Mouse (Mus musculus) kidney, postnatal 0 days (tissue): Measurements from ENCODE around the gene 4931406P16Rik. TPM values are rescaled to one million over a fixed set of nuclear protein-coding genes. Genes with fewer than 3 reads are reported as not detected.
"Not testable (repeated sequence)": the region's sequence is repeated elsewhere in the genome, so short reads cannot be mapped to it uniquely, and the experiment has no call there.

Source experiments
- ATAC-seq: fragments of 200-750 bp; cut with Nextera tagmentation; replicated peaks from 2 replicates; pipeline ENCODE4 v1.8.0; 2017; ENCODE audit warnings: low read depth, moderate number of reproducible peaks, moderate TSS enrichment, moderate library complexity; ENCODE audit not compliant: low FRiP score
- DNase-seq: peaks from one replicate; pipeline ENCODE4 v3.0.0-alpha.2; 2016; ENCODE audit warnings: low spot score
- H3K27ac ChIP-seq: fragments of 300-500 bp; sonication (generic); 2 replicates; pipeline ENCODE4 v1.5.1; 2014; ENCODE audit warnings: mild to moderate bottlenecking
- H3K27me3 ChIP-seq: fragments of 300-500 bp; sonication (generic); 2 replicates; pipeline ENCODE4 v1.6.1; 2014; ENCODE audit warnings: low read length, mixed read lengths; ENCODE audit not compliant: insufficient read depth
- H3K36me3 ChIP-seq: fragments of 300-500 bp; sonication (generic); 2 replicates; pipeline ENCODE4 v1.6.1; 2014; ENCODE audit warnings: low read length, mixed read lengths; ENCODE audit not compliant: insufficient read depth
- H3K4me1 ChIP-seq: fragments of 300-500 bp; sonication (generic); replicated peaks from 2 replicates; pipeline ENCODE4 v1.6.1; 2014; ENCODE audit warnings: antibody characterized with exemption, low read length, mixed read lengths; ENCODE audit not compliant: insufficient read depth
- H3K4me2 ChIP-seq: fragments of 300-500 bp; sonication (generic); 2 replicates; pipeline ENCODE4 v1.6.1; 2014; ENCODE audit warnings: mild to moderate bottlenecking, low read length, moderate library complexity, mixed read lengths
- H3K4me3 ChIP-seq: fragments of 300-500 bp; sonication (generic); replicated peaks from 2 replicates; pipeline ENCODE4 v1.5.1; 2014; ENCODE audit warnings: low read depth, low read length
- H3K9ac ChIP-seq: fragments of 300-500 bp; sonication (generic); 2 replicates; pipeline ENCODE4 v1.6.1; 2014; ENCODE audit warnings: low read depth, low read length
- H3K9me3 ChIP-seq: fragments of 300-500 bp; sonication (generic); replicated peaks from 2 replicates; pipeline ENCODE4 v1.6.1; 2016; ENCODE audit warnings: low read length, inconsistent platforms, mixed read lengths
- CTCF ChIP-seq: IDR thresholded peaks from 2 replicates; pipeline ENCODE4 v1.5.1; 2016; ENCODE audit warnings: antibody characterized with exemption, low read depth, mild to moderate bottlenecking, moderate library complexity
- WGBS: fragments of 180-500 bp; shearing (Covaris S2); extraction: QIAGEN DNeasy Blood & Tissue Kit; methylation state at CpG from one replicate; pipeline ENCODE4 v1.1.7; 2014; 5-methylcytosine and 5-hydroxymethylcytosine counted together
- polyA plus RNA-seq: library from polyadenylated mRNA; unstranded; fragments of >200 nt; fragmentation: Nextera tagmentation; extraction: Ambion mirVana; gene quantifications from 2 replicates; pipeline ENCODE4 v1.2.1, GENCODE M21; 2015

The 4931406P16Rik gene
- polyA plus RNA-seq, 1 experiment from 2014 or later: 41.2 TPM

GRCm38 (mm10) chr7:34342040-34342793 lies 28.9 kb upstream of the 4931406P16Rik start:
- ATAC-seq (no peak), DNase-seq (no peak)
- H3K9me3 ChIP-seq: no peaks in the 10 kb centered on the region
- no peaks in the 10 kb centered on the region for H3K4me1 ChIP-seq
- no peak for TF ChIP-seq CTCF
- no peak overlapping the region for H3K4me2 ChIP-seq
- no peak overlapping the region for H3K4me3 ChIP-seq
- 69% methylated on average over 10 of the region's 10 CpGs for WGBS
- no peak overlapping the region for H3K27ac ChIP-seq
- no peak overlapping the region for H3K9ac ChIP-seq
- H3K36me3 ChIP-seq: peaks cover 51% of the 10 kb centered on the region
- no peaks in the 10 kb centered on the region for H3K27me3 ChIP-seq

- H3K9me3 ChIP-seq: no peaks in the 10 kb centered on the region
- TF ChIP-seq CTCF: no peak
- H3K27ac ChIP-seq: no peak overlapping the region
- peaks cover 42% of the 10 kb centered on the region for H3K36me3 ChIP-seq
- H3K27me3 ChIP-seq: no peaks in the 10 kb centered on the region
- H3K9ac ChIP-seq: no peak overlapping the region
- H3K4me3 ChIP-seq: no peak overlapping the region
- no peak overlapping the region for H3K4me2 ChIP-seq
- ATAC-seq (no peak), DNase-seq (no peak)
- H3K4me1 ChIP-seq: no peaks in the 10 kb centered on the region
- 85% methylated on average over 5 of the region's 5 CpGs for whole genome bisulfite sequencing
Measured at GRCm38 (mm10) chr7:34340841-34341240, 27.5 kb upstream of the 4931406P16Rik start.

- H3K27ac ChIP-seq: no peak overlapping the region
- H3K4me3 ChIP-seq: no peak overlapping the region
- peaks cover 30% of the 10 kb centered on the region for H3K36me3 ChIP-seq
- no peaks in the 10 kb centered on the region for H3K9me3 ChIP-seq
- ATAC-seq: no peak
- no peak for DNase-seq
- no peaks in the 10 kb centered on the region for H3K27me3 ChIP-seq
- TF ChIP-seq CTCF: no peak
- no peak overlapping the region for H3K4me2 ChIP-seq
- no peaks in the 10 kb centered on the region for H3K4me1 ChIP-seq
- WGBS: 71% methylated on average over 5 of the region's 5 CpGs
- no peak overlapping the region for H3K9ac ChIP-seq
Measured at GRCm38 (mm10) chr7:34339164-34339489, 25.8 kb upstream of the 4931406P16Rik start.

- H3K4me2 ChIP-seq: no peak overlapping the region
- H3K4me1 ChIP-seq: no peaks in the 10 kb centered on the region
- no peaks in the 10 kb centered on the region for H3K9me3 ChIP-seq
- H3K27ac ChIP-seq: no peak overlapping the region
- no peaks in the 10 kb centered on the region for H3K27me3 ChIP-seq
- ATAC-seq (0 out of 2 replicates have a peak, but pooled peaks have one; percentile 22), DNase-seq (peak; percentile 65)
- no peak overlapping the region for H3K4me3 ChIP-seq
- no peak for TF ChIP-seq CTCF
- WGBS: 36% methylated on average over 9 of the region's 9 CpGs
- H3K9ac ChIP-seq: no peak overlapping the region
- peaks cover 26% of the 10 kb centered on the region for H3K36me3 ChIP-seq
Measured at GRCm38 (mm10) chr7:34338445-34339163, 25.3 kb upstream of the 4931406P16Rik start.

- no peak overlapping the region for H3K9ac ChIP-seq
- 89% methylated on average over 2 of the region's 2 CpGs for WGBS
- DNase-seq (no peak), ATAC-seq (no peak)
- H3K4me1 ChIP-seq: no peaks in the 10 kb centered on the region
- peaks cover 15% of the 10 kb centered on the region for H3K36me3 ChIP-seq
- no peaks in the 10 kb centered on the region for H3K9me3 ChIP-seq
- H3K27ac ChIP-seq: no peak overlapping the region
- H3K4me2 ChIP-seq: no peak overlapping the region
- no peaks in the 10 kb centered on the region for H3K27me3 ChIP-seq
- TF ChIP-seq CTCF: no peak
- no peak overlapping the region for H3K4me3 ChIP-seq
Measured at GRCm38 (mm10) chr7:34337268-34337667, 23.9 kb upstream of the 4931406P16Rik start.

- not testable (repeated sequence) for H3K27me3 ChIP-seq, ATAC-seq, DNase-seq, H3K4me2 ChIP-seq, H3K9ac ChIP-seq, H3K36me3 ChIP-seq, H3K4me3 ChIP-seq, H3K27ac ChIP-seq, H3K9me3 ChIP-seq, H3K4me1 ChIP-seq
- TF ChIP-seq CTCF: 0 out of 2 replicates have a peak, but pooled peaks have one; percentile 35
- 100% methylated on average over 1 of the region's 1 CpGs for WGBS
Measured at GRCm38 (mm10) chr7:34336545-34336944, 23.2 kb upstream of the 4931406P16Rik start.
